Mouse (Mus musculus) frontal cortex, adult (tissue): ENCODE measurements around the gene Gm28036.

Experiments
- ATAC-seq: cut with Nextera tagmentation; 2 replicates; pipeline ENCODE4 v1.9.2; 2017; ENCODE audit warnings: mild to moderate bottlenecking, moderate library complexity, mixed read lengths; ENCODE audit not compliant: low TSS enrichment

Gm28036 gene

GRCm38 (mm10) chr2:156084541-156084940, 42.4 kb downstream of the Gm28036 start:
- ATAC-seq: no peak

GRCm38 (mm10) chr2:156080391-156080790, 46.5 kb downstream of the Gm28036 start:
- no peak for ATAC-seq

GRCm38 (mm10) chr2:156079674-156080073, 47.2 kb downstream of the Gm28036 start:
- ATAC-seq: no peak

GRCm38 (mm10) chr2:156079183-156079560, 47.7 kb downstream of the Gm28036 start:
- no peak for ATAC-seq

- ATAC-seq: no peak
Observed at GRCm38 (mm10) chr2:156078421-156079182, 48.3 kb downstream of the Gm28036 start.

- ATAC-seq: no peak
Observed at GRCm38 (mm10) chr2:156077461-156077860, 49.4 kb downstream of the Gm28036 start.

GRCm38 (mm10) chr2:156073725-156074124, 53.2 kb downstream of the Gm28036 start:
- ATAC-seq: no peak

- no peak for ATAC-seq
Observed at GRCm38 (mm10) chr2:156071236-156071635, 55.7 kb downstream of the Gm28036 start.

GRCm38 (mm10) chr2:156067916-156068315, 59.0 kb downstream of the Gm28036 start:
- no peak for ATAC-seq

- no peak for ATAC-seq
Observed at GRCm38 (mm10) chr2:156066126-156066525, 60.8 kb downstream of the Gm28036 start.

GRCm38 (mm10) chr2:156065099-156066041, 61.5 kb downstream of the Gm28036 start, which contains the start of gene Spag4:
Gene Spag4 (plus strand): TSS chr2:156065175.
- peak; percentile 55 for ATAC-seq

GRCm38 (mm10) chr2:156052816-156053215, 74.1 kb downstream of the Gm28036 start, which contains the start of gene Fer1l4:
Gene Fer1l4 (minus strand): TSS chr2:156052947.
- no peak for ATAC-seq

GRCm38 (mm10) chr2:156047929-156048328, 79.0 kb downstream of the Gm28036 start:
- no peak for ATAC-seq

- ATAC-seq: no peak
Observed at GRCm38 (mm10) chr2:156042903-156043302, 84.0 kb downstream of the Gm28036 start.

GRCm38 (mm10) chr2:156039390-156039789, 87.5 kb downstream of the Gm28036 start:
- ATAC-seq: no peak

- peak; percentile 55; the same call in 1 of the 2 replicates for ATAC-seq
Observed at GRCm38 (mm10) chr2:156025482-156025881, 101.4 kb downstream of the Gm28036 start.
